Mouse (Mus musculus) erythroblast, embryonic 14.5 days (primary cell): Measurements from ENCODE around the gene Nptx1.

Source experiments
- GATA1 ChIP-seq: IDR thresholded peaks from 2 replicates; pipeline ENCODE4 v1.6.1; 2012; ENCODE audit warnings: low read length, inconsistent platforms, mixed read lengths
- TAL1 ChIP-seq: IDR thresholded peaks from 3 replicates; pipeline ENCODE4 v1.6.1; 2012; ENCODE audit warnings: low read length, inconsistent platforms, mixed read lengths

DNA sequence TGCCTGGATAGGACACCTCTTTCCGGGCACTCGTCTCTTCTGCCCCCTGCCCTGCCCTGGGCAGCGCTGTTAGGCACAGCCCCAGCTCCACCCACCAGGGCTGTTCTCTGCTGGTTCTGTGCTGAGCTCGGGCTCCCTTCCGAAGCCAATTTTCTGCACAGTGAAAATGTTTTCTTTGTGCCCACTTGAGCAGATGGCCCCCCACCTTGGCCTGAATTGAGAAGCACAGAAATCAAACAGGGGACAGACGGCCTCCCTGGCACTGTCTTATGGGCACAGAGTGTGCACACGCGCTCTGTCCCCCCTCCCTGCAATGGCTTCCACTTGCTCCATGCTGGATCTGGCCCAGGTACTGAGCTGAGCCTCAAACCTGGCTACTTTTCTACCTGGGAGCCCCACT, 15.1 kb downstream of the Nptx1 start:
- TF ChIP-seq GATA1 (no peak), TAL1 (no peak)
